Mouse (Mus musculus) embryonic fibroblast, embryonic 13.5 days (primary cell): ENCODE results near the gene Kcnn3.

Experiments used
- CTCF ChIP-seq: IDR thresholded peaks from 2 replicates; pipeline ENCODE4 v1.5.1; 2011; ENCODE audit warnings: mild to moderate bottlenecking, control low read depth, low read length, moderate library complexity, borderline replicate concordance; ENCODE audit not compliant: insufficient read depth
- POLR2A ChIP-seq: IDR thresholded peaks from 2 replicates; pipeline ENCODE4 v1.6.1; 2011; ENCODE audit warnings: low read depth, mild to moderate bottlenecking, control low read depth, low read length, moderate library complexity

- TF ChIP-seq CTCF (no peak), POLR2A (no peak)
Observed at GRCm38 (mm10) chr3:89535147-89535546, 15.2 kb downstream of the Kcnn3 start.
